Mouse (Mus musculus): ENCODE data around the gene Rapgef6. TPM values are rescaled to one million over a fixed set of nuclear protein-coding genes. Genes with fewer than 3 reads are reported as not detected.

Rapgef6 gene
- polyA plus RNA-seq, 1 experiment from 2014 or later = 20.1 TPM

GRCm38 (mm10) chr11:54708153-54708552 lies 185.5 kb downstream of the Rapgef6 start:
- no peak for ATAC-seq (ENCODE audit: low read depth)
- Histone ChIP-seq H3K9me3 (replicated peaks; ENCODE audit: control insufficient read depth, low read length) (no peaks in the 10 kb centered on the region), H3K4me3 (ENCODE audit: low read depth, low read length) (no peak overlapping the region), H3K36me3 (ENCODE audit: control insufficient read depth, insufficient read depth) (no peaks in the 10 kb centered on the region), H3K4me1 (ENCODE audit: control insufficient read depth, low read depth, low read length) (no peaks in the 10 kb centered on the region), H3K9ac (ENCODE audit: low read depth, low read length) (no peak overlapping the region), H3K27ac (ENCODE audit: low read length) (no peak overlapping the region), H3K4me2 (ENCODE audit: low read depth, low read length) (no peak overlapping the region), H3K27me3 (ENCODE audit: control insufficient read depth, insufficient read depth, low read depth, low read length) (no peaks in the 10 kb centered on the region)
- 68% methylated on average over 2 of the region's 2 CpGs for WGBS (ENCODE audit: insufficient replicate concordance)

GRCm38 (mm10) chr11:54709645-54710044 lies 187.0 kb downstream of the Rapgef6 start:
- Histone ChIP-seq H3K9ac (ENCODE audit: low read depth, low read length) (no peak overlapping the region), H3K4me2 (ENCODE audit: low read depth, low read length) (no peak overlapping the region), H3K27me3 (ENCODE audit: control insufficient read depth, insufficient read depth, low read depth, low read length) (no peaks in the 10 kb centered on the region), H3K4me3 (ENCODE audit: low read depth, low read length) (no peak overlapping the region), H3K27ac (ENCODE audit: low read length) (no peak overlapping the region), H3K36me3 (ENCODE audit: control insufficient read depth, insufficient read depth) (no peaks in the 10 kb centered on the region), H3K4me1 (ENCODE audit: control insufficient read depth, low read depth, low read length) (no peaks in the 10 kb centered on the region), H3K9me3 (replicated peaks; ENCODE audit: control insufficient read depth, low read length) (no peaks in the 10 kb centered on the region)
- no peak for ATAC-seq (ENCODE audit: low read depth)
- WGBS (ENCODE audit: insufficient replicate concordance) = 62% methylated on average over 2 of the region's 2 CpGs

GRCm38 (mm10) chr11:54710512-54711293 lies 188.1 kb downstream of the Rapgef6 start:
- Histone ChIP-seq H3K9ac (ENCODE audit: low read depth, low read length) (no peak overlapping the region), H3K36me3 (ENCODE audit: control insufficient read depth, insufficient read depth) (peaks cover 2% of the 10 kb centered on the region; the same call in 1 of the 2 replicates), H3K4me1 (ENCODE audit: control insufficient read depth, low read depth, low read length) (no peaks in the 10 kb centered on the region), H3K9me3 (replicated peaks; ENCODE audit: control insufficient read depth, low read length) (no peaks in the 10 kb centered on the region), H3K27ac (ENCODE audit: low read length) (no peak overlapping the region), H3K4me2 (ENCODE audit: low read depth, low read length) (no peak overlapping the region), H3K27me3 (ENCODE audit: control insufficient read depth, insufficient read depth, low read depth, low read length) (no peaks in the 10 kb centered on the region), H3K4me3 (ENCODE audit: low read depth, low read length) (no peak overlapping the region)
- ATAC-seq (ENCODE audit: low read depth) = no peak
- WGBS (ENCODE audit: insufficient replicate concordance) = 63% methylated on average over 4 of the region's 4 CpGs

- H3K4me2 ChIP-seq (ENCODE audit: low read depth, low read length) = no peak overlapping the region
- peaks cover 7% of the 10 kb centered on the region; the same call in 1 of the 2 replicates for H3K36me3 ChIP-seq (ENCODE audit: control insufficient read depth, insufficient read depth)
- H3K4me1 ChIP-seq (ENCODE audit: control insufficient read depth, low read depth, low read length) = no peaks in the 10 kb centered on the region
- H3K9ac ChIP-seq (ENCODE audit: low read depth, low read length) = no peak overlapping the region
- WGBS (ENCODE audit: insufficient replicate concordance) = 49% methylated on average over 2 of the region's 2 CpGs
- H3K9me3 ChIP-seq (replicated peaks; ENCODE audit: control insufficient read depth, low read length) = no peaks in the 10 kb centered on the region
- no peak overlapping the region for H3K4me3 ChIP-seq (ENCODE audit: low read depth, low read length)
- no peak overlapping the region for H3K27ac ChIP-seq (ENCODE audit: low read length)
- H3K27me3 ChIP-seq (ENCODE audit: control insufficient read depth, insufficient read depth, low read depth, low read length) = no peaks in the 10 kb centered on the region
- no peak for ATAC-seq (ENCODE audit: low read depth)
These were observed 190.2 kb downstream of the Rapgef6 start for GRCm38 (mm10) chr11:54712849-54713248.

- Histone ChIP-seq H3K4me3 (ENCODE audit: low read depth, low read length) (no peak overlapping the region), H3K9ac (ENCODE audit: low read depth, low read length) (no peak overlapping the region), H3K36me3 (ENCODE audit: control insufficient read depth, insufficient read depth) (peaks cover 7% of the 10 kb centered on the region; the same call in 1 of the 2 replicates), H3K27ac (ENCODE audit: low read length) (no peak overlapping the region), H3K9me3 (replicated peaks; ENCODE audit: control insufficient read depth, low read length) (no peaks in the 10 kb centered on the region), H3K27me3 (ENCODE audit: control insufficient read depth, insufficient read depth, low read depth, low read length) (no peaks in the 10 kb centered on the region), H3K4me1 (ENCODE audit: control insufficient read depth, low read depth, low read length) (no peaks in the 10 kb centered on the region), H3K4me2 (ENCODE audit: low read depth, low read length) (no peak overlapping the region)
- WGBS (ENCODE audit: insufficient replicate concordance) = 72% methylated on average over 3 of the region's 3 CpGs
- ATAC-seq (ENCODE audit: low read depth) = no peak
These were observed 195.2 kb downstream of the Rapgef6 start for GRCm38 (mm10) chr11:54717893-54718292.

- Histone ChIP-seq H3K36me3 (ENCODE audit: control insufficient read depth, insufficient read depth) (peaks cover 7% of the 10 kb centered on the region; the same call in 1 of the 2 replicates), H3K9me3 (replicated peaks; ENCODE audit: control insufficient read depth, low read length) (no peaks in the 10 kb centered on the region)
These were observed 196.0 kb downstream of the Rapgef6 start for GRCm38 (mm10) chr11:54718601-54719000.

GRCm38 (mm10) chr11:54722057-54722456 lies 199.4 kb downstream of the Rapgef6 start:
- no peak overlapping the region for H3K4me2 ChIP-seq (ENCODE audit: low read depth, low read length)
- H3K27ac ChIP-seq (ENCODE audit: low read length) = no peak overlapping the region
- H3K27me3 ChIP-seq (ENCODE audit: control insufficient read depth, insufficient read depth, low read depth, low read length) = no peaks in the 10 kb centered on the region
- no peaks in the 10 kb centered on the region for H3K4me1 ChIP-seq (ENCODE audit: control insufficient read depth, low read depth, low read length)
- no peak overlapping the region for H3K9ac ChIP-seq (ENCODE audit: low read depth, low read length)
- no peak for ATAC-seq (ENCODE audit: low read depth)
- H3K4me3 ChIP-seq (ENCODE audit: low read depth, low read length) = no peak overlapping the region
- no peaks in the 10 kb centered on the region for H3K9me3 ChIP-seq (replicated peaks; ENCODE audit: control insufficient read depth, low read length)
- H3K36me3 ChIP-seq (ENCODE audit: control insufficient read depth, insufficient read depth) = no peaks in the 10 kb centered on the region
- 63% methylated on average over 6 of the region's 6 CpGs for WGBS (ENCODE audit: insufficient replicate concordance)

More at GRCm38 (mm10) chr11:54718601-54719000, 196.0 kb downstream of the Rapgef6 start:
- Histone ChIP-seq H3K27me3 (ENCODE audit: control insufficient read depth, insufficient read depth, low read depth, low read length) (no peaks in the 10 kb centered on the region), H3K9ac (ENCODE audit: low read depth, low read length) (no peak overlapping the region), H3K27ac (ENCODE audit: low read length) (no peak overlapping the region), H3K4me2 (ENCODE audit: low read depth, low read length) (no peak overlapping the region), H3K4me3 (ENCODE audit: low read depth, low read length) (no peak overlapping the region), H3K4me1 (ENCODE audit: control insufficient read depth, low read depth, low read length) (no peaks in the 10 kb centered on the region)
- WGBS (ENCODE audit: insufficient replicate concordance) = 66% methylated on average over 3 of the region's 3 CpGs
- no peak for ATAC-seq (ENCODE audit: low read depth)

- Histone ChIP-seq H3K9me3 (replicated peaks; ENCODE audit: control insufficient read depth, low read length) (no peaks in the 10 kb centered on the region), H3K27ac (ENCODE audit: low read length) (no peak overlapping the region), H3K4me2 (ENCODE audit: low read depth, low read length) (no peak overlapping the region), H3K4me1 (ENCODE audit: control insufficient read depth, low read depth, low read length) (no peaks in the 10 kb centered on the region), H3K4me3 (ENCODE audit: low read depth, low read length) (no peak overlapping the region), H3K27me3 (ENCODE audit: control insufficient read depth, insufficient read depth, low read depth, low read length) (no peaks in the 10 kb centered on the region), H3K9ac (ENCODE audit: low read depth, low read length) (no peak overlapping the region), H3K36me3 (ENCODE audit: control insufficient read depth, insufficient read depth) (0 out of 2 replicates have a peak, but pooled peaks cover 2% of the 10 kb centered on the region)
- ATAC-seq (ENCODE audit: low read depth) = no peak
- 72% methylated on average over 4 of the region's 4 CpGs for WGBS (ENCODE audit: insufficient replicate concordance)
These were observed 201.8 kb downstream of the Rapgef6 start for GRCm38 (mm10) chr11:54724353-54725034.

GRCm38 (mm10) chr11:54726571-54727062 lies 204.0 kb downstream of the Rapgef6 start:
- Histone ChIP-seq H3K9me3 (replicated peaks; ENCODE audit: control insufficient read depth, low read length) (no peaks in the 10 kb centered on the region), H3K9ac (ENCODE audit: low read depth, low read length) (no peak overlapping the region), H3K27me3 (ENCODE audit: control insufficient read depth, insufficient read depth, low read depth, low read length) (no peaks in the 10 kb centered on the region), H3K4me1 (ENCODE audit: control insufficient read depth, low read depth, low read length) (no peaks in the 10 kb centered on the region), H3K27ac (ENCODE audit: low read length) (no peak overlapping the region), H3K4me2 (ENCODE audit: low read depth, low read length) (no peak overlapping the region), H3K36me3 (ENCODE audit: control insufficient read depth, insufficient read depth) (0 out of 2 replicates have a peak, but pooled peaks cover 2% of the 10 kb centered on the region), H3K4me3 (ENCODE audit: low read depth, low read length) (no peak overlapping the region)
- no peak for ATAC-seq (ENCODE audit: low read depth)
- 50% methylated on average over 3 of the region's 3 CpGs for WGBS (ENCODE audit: insufficient replicate concordance)

All from liver, embryonic 16.5 days (tissue).